Mouse (Mus musculus) spleen, adult 2 months (tissue): ENCODE measurements around the gene Crls1. TPM values are rescaled to one million over a fixed set of nuclear protein-coding genes. Genes with fewer than 3 reads are reported as not detected.
A peak's percentile ranks its signal among the peaks of the same experiment; 100 is the strongest.

Experiments used
- DNase-seq, 2 experiments: peaks; one replicate each; pipeline versions ENCODE4 v3.0.0 to v3.0.0-alpha.2; 2012 to 2021; ENCODE audit warnings: low spot score in 2 of 2, low read depth in 1 of 2
- H3K27ac ChIP-seq: fragments of 200-500 bp; 2 replicates; pipeline ENCODE4 v1.5.1; 2012; ENCODE audit warnings: low read length, inconsistent platforms; ENCODE audit not compliant: insufficient read depth
- H3K27me3 ChIP-seq: fragments of 200-500 bp; 2 replicates; pipeline ENCODE4 v1.6.1; 2012; ENCODE audit warnings: mild to moderate bottlenecking, moderate library complexity, low read length, inconsistent platforms; ENCODE audit not compliant: control insufficient read depth, insufficient read depth
- H3K36me3 ChIP-seq: fragments of 200-500 bp; 2 replicates; pipeline ENCODE4 v1.6.1; 2012; ENCODE audit warnings: mild to moderate bottlenecking, low read length, inconsistent platforms; ENCODE audit not compliant: control insufficient read depth, insufficient read depth
- H3K4me1 ChIP-seq: fragments of 200-500 bp; 2 replicates; pipeline ENCODE4 v1.6.1; 2011; ENCODE audit warnings: inconsistent platforms; ENCODE audit not compliant: control insufficient read depth, insufficient read depth, insufficient read length
- H3K4me3 ChIP-seq: fragments of 200-500 bp; 2 replicates; pipeline ENCODE4 v1.5.1; 2011; ENCODE audit warnings: mild to moderate bottlenecking, inconsistent platforms; ENCODE audit not compliant: insufficient read depth, insufficient read length; ENCODE audit errors: extremely low read depth
- CTCF ChIP-seq: fragments of 200-500 bp; IDR thresholded peaks from 2 replicates; pipeline ENCODE4 v1.5.1; 2011; ENCODE audit warnings: mild to moderate bottlenecking, inconsistent platforms; ENCODE audit not compliant: insufficient read depth, insufficient read length, insufficient replicate concordance; ENCODE audit errors: extremely low read depth
- POLR2A ChIP-seq: fragments of 200-500 bp; IDR thresholded peaks from 2 replicates; pipeline ENCODE4 v1.6.1; 2011; ENCODE audit warnings: low read depth, low read length, inconsistent platforms
- WGBS: fragments of 180-500 bp; shearing (Covaris S2); methylation state at CpG from one replicate; pipeline ENCODE4 v1.1.7; 2018; 5-methylcytosine and 5-hydroxymethylcytosine counted together
- polyA plus RNA-seq: library from polyadenylated mRNA; depleted of rRNA; stranded (reverse); fragments of >200 nt; gene quantifications from 2 replicates; pipeline ENCODE4 v1.2.3, GENCODE M21; 2012; rRNA removed

The Crls1 gene
- polyA plus RNA-seq: 10.3 and 20.0 TPM in 2 replicates

GRCm38 (mm10) chr2:132846407-132847358, at the start of gene Crls1:
TSS of gene Crls1 (plus strand) at chr2:132846666.
- Histone ChIP-seq H3K36me3 (no peaks in the 10 kb centered on the region), H3K27me3 (no peaks in the 10 kb centered on the region), H3K4me1 (peaks cover 5% of the 10 kb centered on the region; the same call in 1 of the 2 replicates), H3K27ac (peak within 1 kb of the TSS; percentile 60), H3K4me3 (peak within 1 kb of the TSS; percentile 96)
- DNase-seq: peak; percentile 90 to 95
- TF ChIP-seq CTCF (peak; percentile 99), POLR2A (peak; percentile 54; the same call in 1 of the 2 replicates)
- WGBS: under 1% methylated on average over 96 of the region's 96 CpGs

- Histone ChIP-seq H3K36me3 (peaks cover 30% of the 10 kb centered on the region), H3K27ac (no peak overlapping the region), H3K4me1 (no peaks in the 10 kb centered on the region), H3K4me3 (no peak overlapping the region), H3K27me3 (no peaks in the 10 kb centered on the region)
- no peak for TF ChIP-seq POLR2A
- TF ChIP-seq CTCF: no peak
- 92% methylated on average over 2 of the region's 2 CpGs for WGBS
- no peak for DNase-seq
Measured at GRCm38 (mm10) chr2:132802976-132803375, 43.5 kb upstream of the Crls1 start.

GRCm38 (mm10) chr2:132815608-132816314, 30.7 kb upstream of the Crls1 start, which contains the start of the genes Trmt6 and Mcm8:
TSS of gene Trmt6 (minus strand) at chr2:132816055.
TSS of gene Mcm8 (plus strand) at chr2:132816141.
- Histone ChIP-seq H3K36me3 (peaks cover 7% of the 10 kb centered on the region), H3K27ac (no peak within 1 kb of the TSS; the same call in 1 of the 2 replicates), H3K27me3 (no peaks in the 10 kb centered on the region), H3K4me1 (peaks cover 2% of the 10 kb centered on the region; the same call in 1 of the 2 replicates), H3K4me3 (peak within 1 kb of the TSS; percentile 98)
- no peak for TF ChIP-seq CTCF
- TF ChIP-seq POLR2A: peak; percentile 23; the same call in 1 of the 2 replicates
- DNase-seq: peak; percentile 88 to 95
- under 1% methylated on average over 59 of the region's 59 CpGs for WGBS

- Histone ChIP-seq H3K36me3 (no peaks in the 10 kb centered on the region), H3K27ac (no peak overlapping the region), H3K4me1 (no peaks in the 10 kb centered on the region), H3K27me3 (no peaks in the 10 kb centered on the region), H3K4me3 (no peak overlapping the region)
- TF ChIP-seq CTCF (no peak), POLR2A (no peak)
- 91% methylated on average over 4 of the region's 4 CpGs for WGBS
- DNase-seq: no peak
Measured at GRCm38 (mm10) chr2:132841071-132841470, 5.4 kb upstream of the Crls1 start.

GRCm38 (mm10) chr2:132847581-132847980, 1.1 kb downstream of the Crls1 start:
- TF ChIP-seq CTCF (no peak), POLR2A (no peak)
- no peaks in the 10 kb centered on the region for H3K36me3 ChIP-seq
- peaks cover 5% of the 10 kb centered on the region; the same call in 1 of the 2 replicates for H3K4me1 ChIP-seq
- no peak overlapping the region for H3K4me3 ChIP-seq
- no peaks in the 10 kb centered on the region for H3K27me3 ChIP-seq
- no peak for DNase-seq
- H3K27ac ChIP-seq: no peak overlapping the region
- WGBS: 68% methylated on average over 7 of the region's 7 CpGs

- H3K36me3 ChIP-seq: 0 out of 2 replicates have a peak, but pooled peaks cover under 1% of the 10 kb centered on the region
- H3K4me1 ChIP-seq: peaks cover 5% of the 10 kb centered on the region; the same call in 1 of the 2 replicates
- no peak for DNase-seq
- H3K27me3 ChIP-seq: no peaks in the 10 kb centered on the region
- no peak overlapping the region for H3K4me3 ChIP-seq
- TF ChIP-seq POLR2A (no peak), CTCF (no peak)
- WGBS: 81% methylated on average over 4 of the region's 4 CpGs
- H3K27ac ChIP-seq: no peak overlapping the region
Measured at GRCm38 (mm10) chr2:132848361-132848760, 1.9 kb downstream of the Crls1 start.
